Mouse (Mus musculus): ENCODE measurements around the gene Uqcr11. TPM values are rescaled to one million over a fixed set of nuclear protein-coding genes. Genes with fewer than 3 reads are reported as not detected.

Gene Uqcr11
- polyA plus RNA-seq, 1 experiment from 2014 or later = 593 TPM

- Histone ChIP-seq H3K9ac (no peak overlapping the region), H3K4me2 (no peak overlapping the region), H3K4me3 (no peak overlapping the region), H3K9me3 (replicated peaks) (no peaks in the 10 kb centered on the region), H3K36me3 (ENCODE audit: poor library complexity, severe bottlenecking) (no peaks in the 10 kb centered on the region), H3K27me3 (peaks cover 18% of the 10 kb centered on the region), H3K27ac (no peak overlapping the region), H3K4me1 (peaks cover 13% of the 10 kb centered on the region)
- ATAC-seq = no peak
Measured at GRCm38 (mm10) chr10:80440031-80440430, 33.4 kb upstream of the Uqcr11 start.

- H3K36me3 ChIP-seq (ENCODE audit: poor library complexity, severe bottlenecking) = no peaks in the 10 kb centered on the region
- H3K4me1 ChIP-seq = peaks cover 6% of the 10 kb centered on the region; the same call in 1 of the 2 replicates
- H3K4me3 ChIP-seq = no peak overlapping the region
- 77% methylated on average over 4 of the region's 4 CpGs for WGBS
- H3K27me3 ChIP-seq = peaks cover 2% of the 10 kb centered on the region; the same call in 1 of the 2 replicates
- H3K9me3 ChIP-seq (replicated peaks) = no peaks in the 10 kb centered on the region
- ATAC-seq = no peak
- H3K4me2 ChIP-seq = no peak overlapping the region
- peak overlapping the region; percentile 30; the same call in 1 of the 2 replicates for H3K9ac ChIP-seq
- no peak overlapping the region for H3K27ac ChIP-seq
Measured at GRCm38 (mm10) chr10:80437973-80438372, 31.3 kb upstream of the Uqcr11 start.

GRCm38 (mm10) chr10:80436276-80436675 is 29.6 kb upstream of the Uqcr11 start:
- Histone ChIP-seq H3K27ac (no peak overlapping the region), H3K4me2 (no peak overlapping the region), H3K4me3 (no peak overlapping the region)

GRCm38 (mm10) chr10:80435764-80436163 is 29.1 kb upstream of the Uqcr11 start:
- ATAC-seq = no peak
- Histone ChIP-seq H3K27ac (no peak overlapping the region), H3K9ac (0 out of 2 replicates have a peak overlapping the region, but pooled peaks have one; percentile 12)

More at GRCm38 (mm10) chr10:80436276-80436675, 29.6 kb upstream of the Uqcr11 start:
- Histone ChIP-seq H3K9me3 (replicated peaks) (no peaks in the 10 kb centered on the region), H3K36me3 (ENCODE audit: poor library complexity, severe bottlenecking) (no peaks in the 10 kb centered on the region), H3K4me1 (peaks cover 21% of the 10 kb centered on the region), H3K27me3 (no peaks in the 10 kb centered on the region; the same call in 1 of the 2 replicates), H3K9ac (no peak overlapping the region)
- WGBS = 11% methylated on average over 9 of the region's 9 CpGs
- no peak for ATAC-seq

GRCm38 (mm10) chr10:80434823-80435222 is 28.2 kb upstream of the Uqcr11 start:
- Histone ChIP-seq H3K4me3 (no peak overlapping the region), H3K9me3 (replicated peaks) (no peaks in the 10 kb centered on the region), H3K4me1 (peaks cover 35% of the 10 kb centered on the region), H3K27ac (no peak overlapping the region), H3K4me2 (0 out of 2 replicates have a peak overlapping the region, but pooled peaks have one; percentile 24), H3K36me3 (ENCODE audit: poor library complexity, severe bottlenecking) (peaks cover 12% of the 10 kb centered on the region), H3K27me3 (no peaks in the 10 kb centered on the region; the same call in 1 of the 2 replicates), H3K9ac (no peak overlapping the region)
- 83% methylated on average over 3 of the region's 3 CpGs for WGBS
- ATAC-seq = no peak

More at GRCm38 (mm10) chr10:80435764-80436163, 29.1 kb upstream of the Uqcr11 start:
- H3K27me3 ChIP-seq = no peaks in the 10 kb centered on the region; the same call in 1 of the 2 replicates
- no peaks in the 10 kb centered on the region for H3K9me3 ChIP-seq (replicated peaks)
- no peak overlapping the region for H3K4me2 ChIP-seq
- H3K36me3 ChIP-seq (ENCODE audit: poor library complexity, severe bottlenecking) = peaks cover 3% of the 10 kb centered on the region; the same call in 1 of the 2 replicates
- no peak overlapping the region for H3K4me3 ChIP-seq
- peaks cover 26% of the 10 kb centered on the region for H3K4me1 ChIP-seq
- WGBS = 35% methylated on average over 7 of the region's 7 CpGs

DNA sequence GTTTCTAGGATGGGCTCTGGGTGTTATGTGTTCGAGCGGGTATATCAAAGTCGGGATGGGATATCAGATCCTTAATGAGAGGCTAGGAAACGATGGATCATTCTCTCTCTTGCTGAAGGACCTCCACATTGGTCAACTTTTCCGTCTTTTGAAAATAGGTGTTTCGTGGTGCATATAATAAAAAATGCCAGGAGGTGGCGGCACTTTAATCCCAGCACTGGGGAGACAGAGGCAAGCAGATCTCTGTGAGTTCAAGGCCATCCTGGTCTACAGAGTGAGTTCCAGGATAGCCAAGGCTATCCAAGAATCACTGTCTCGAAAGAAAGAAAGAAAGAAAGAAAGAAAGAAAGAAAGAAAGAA is 27.6 kb upstream of the Uqcr11 start:
- Histone ChIP-seq H3K27me3 (no peaks in the 10 kb centered on the region; the same call in 1 of the 2 replicates), H3K4me2 (peak overlapping the region; percentile 24; the same call in 1 of the 2 replicates), H3K27ac (no peak overlapping the region), H3K9me3 (replicated peaks) (no peaks in the 10 kb centered on the region), H3K9ac (0 out of 2 replicates have a peak overlapping the region, but pooled peaks have one; percentile 99), H3K4me1 (peaks cover 38% of the 10 kb centered on the region), H3K4me3 (peak overlapping the region; percentile 93), H3K36me3 (ENCODE audit: poor library complexity, severe bottlenecking) (peaks cover 18% of the 10 kb centered on the region)
- 0 out of 2 replicates have a peak, but pooled peaks have one; percentile 7 for ATAC-seq
- WGBS = 13% methylated on average over 8 of the region's 8 CpGs

DNA sequence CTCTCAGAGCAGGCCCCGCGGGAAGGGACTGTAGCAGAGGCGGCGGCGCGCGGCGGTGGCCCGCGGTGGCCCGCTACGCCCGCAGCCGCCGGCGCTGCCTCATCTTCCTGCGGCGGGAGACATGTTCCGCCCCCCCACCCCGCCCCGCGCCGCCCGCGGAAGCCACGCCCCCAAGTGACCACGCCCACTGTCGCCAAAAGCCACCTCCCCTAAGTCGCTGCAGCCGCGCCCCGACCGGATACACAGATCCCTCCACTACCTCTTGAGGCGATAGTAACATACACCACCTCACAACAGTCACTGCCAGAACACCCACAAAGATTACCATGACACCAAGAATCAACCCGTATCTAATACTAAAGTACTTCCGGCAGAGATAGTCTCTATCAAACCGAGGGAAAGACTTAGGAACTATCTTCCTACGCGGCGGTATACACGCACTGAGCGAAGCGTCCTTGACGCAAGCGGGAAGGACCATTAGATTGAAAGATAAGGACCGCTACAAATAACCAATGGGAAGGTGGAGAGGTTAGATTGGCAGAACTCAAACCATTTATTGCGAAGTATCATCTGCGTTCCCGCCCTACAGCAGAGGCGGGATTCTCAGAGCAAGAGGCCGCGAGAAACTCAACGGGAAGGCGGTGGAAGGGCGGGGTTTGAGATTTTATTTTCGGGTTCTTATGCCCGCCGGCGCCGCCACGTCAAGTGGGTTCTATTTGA is 27.0 kb upstream of the Uqcr11 start, which contains the start of gene Tcf3:
Tcf3 (minus strand) TSS at position 135 of the 720 bp plus-strand sequence.
- Histone ChIP-seq H3K9ac (peak within 1 kb of the TSS; percentile 99), H3K9me3 (replicated peaks) (no peaks in the 10 kb centered on the region), H3K4me2 (peak within 1 kb of the TSS; percentile 77), H3K4me1 (peaks cover 38% of the 10 kb centered on the region), H3K4me3 (peak within 1 kb of the TSS; percentile 93), H3K36me3 (ENCODE audit: poor library complexity, severe bottlenecking) (peaks cover 24% of the 10 kb centered on the region), H3K27me3 (no peaks in the 10 kb centered on the region; the same call in 1 of the 2 replicates), H3K27ac (peak within 1 kb of the TSS; percentile 95)
- ATAC-seq = peak; percentile 95
- WGBS = under 1% methylated on average over 35 of the region's 61 CpGs

- under 1% methylated on average over 53 of the region's 60 CpGs for WGBS
- peaks cover 38% of the 10 kb centered on the region for H3K4me1 ChIP-seq
- no peaks in the 10 kb centered on the region for H3K9me3 ChIP-seq (replicated peaks)
- peak overlapping the region; percentile 99 for H3K9ac ChIP-seq
- peak overlapping the region; percentile 77 for H3K4me2 ChIP-seq
- ATAC-seq = peak; percentile 37; the same call in 1 of the 2 replicates
- H3K27me3 ChIP-seq = no peaks in the 10 kb centered on the region; the same call in 1 of the 2 replicates
- peaks cover 30% of the 10 kb centered on the region for H3K36me3 ChIP-seq (ENCODE audit: poor library complexity, severe bottlenecking)
- H3K27ac ChIP-seq = peak overlapping the region; percentile 95
- H3K4me3 ChIP-seq = peak overlapping the region; percentile 93
Measured at GRCm38 (mm10) chr10:80432936-80433512, 26.4 kb upstream of the Uqcr11 start.

DNA sequence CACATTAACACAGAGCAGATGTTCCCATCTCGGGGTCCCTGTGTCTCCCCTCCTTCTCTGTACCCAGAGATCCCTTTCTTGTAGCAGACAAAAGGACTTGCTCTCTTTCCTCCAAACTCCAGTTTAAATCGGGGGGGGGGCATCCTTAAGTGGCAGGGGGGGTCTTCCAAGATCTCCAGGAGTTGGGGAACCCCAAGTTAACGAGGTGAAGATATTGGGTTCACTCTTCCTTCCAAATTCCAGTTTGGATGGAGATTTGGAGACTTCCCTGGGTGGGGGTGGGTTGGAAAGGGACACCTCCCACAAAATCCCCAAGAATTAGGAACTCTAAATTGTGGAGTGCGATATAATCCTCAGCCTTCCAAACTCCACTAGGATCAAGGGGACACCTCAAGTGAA is 25.8 kb upstream of the Uqcr11 start:
- H3K36me3 ChIP-seq (ENCODE audit: poor library complexity, severe bottlenecking) = peaks cover 36% of the 10 kb centered on the region
- no peaks in the 10 kb centered on the region for H3K27me3 ChIP-seq
- H3K27ac ChIP-seq = peak overlapping the region; percentile 95
- ATAC-seq = no peak
- H3K9me3 ChIP-seq (replicated peaks) = no peaks in the 10 kb centered on the region
- peak overlapping the region; percentile 77 for H3K4me2 ChIP-seq
- WGBS = 3% methylated on average over 4 of the region's 4 CpGs
- peak overlapping the region; percentile 93 for H3K4me3 ChIP-seq
- peaks cover 38% of the 10 kb centered on the region for H3K4me1 ChIP-seq
- H3K9ac ChIP-seq = peak overlapping the region; percentile 99

DNA sequence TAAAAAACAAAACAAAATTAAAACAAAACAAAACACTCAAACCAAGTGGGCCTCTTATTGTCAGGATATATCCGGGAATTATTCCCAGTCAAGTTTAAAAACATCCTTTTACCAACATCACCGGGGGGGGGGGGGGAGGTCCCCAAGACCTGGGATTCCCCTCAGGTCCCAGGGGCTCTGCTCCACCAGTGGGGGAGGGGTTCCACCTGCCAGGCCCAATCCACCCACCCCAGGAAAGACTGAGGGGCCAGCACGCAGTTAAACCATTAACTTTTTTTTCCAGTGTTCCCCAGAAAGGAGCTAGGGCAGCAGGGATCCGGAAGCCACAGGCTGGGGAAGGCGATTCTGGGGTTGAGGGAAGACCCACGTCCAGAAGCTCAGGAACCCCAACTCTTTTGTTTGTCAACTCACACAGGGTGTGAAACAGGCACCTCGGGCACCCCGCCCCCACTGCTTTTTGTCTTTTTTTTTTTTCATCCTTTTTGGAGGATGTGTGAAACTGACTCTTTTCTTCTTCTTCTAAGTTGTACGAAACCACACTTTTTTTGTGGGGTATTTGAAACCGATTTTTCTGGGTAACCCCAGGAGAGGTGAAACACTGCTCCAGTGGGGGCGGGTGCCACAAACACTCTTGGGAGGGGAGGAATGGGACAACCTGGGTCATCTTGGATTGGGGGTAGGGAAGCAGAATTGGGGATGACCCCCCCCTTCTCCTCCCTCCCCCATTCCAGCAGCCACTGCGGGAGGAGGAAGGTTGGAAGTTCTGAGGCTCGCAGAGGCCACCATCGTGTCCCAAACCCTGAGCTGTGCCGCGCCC is 25.1 kb upstream of the Uqcr11 start:
- peak overlapping the region; percentile 95 for H3K27ac ChIP-seq
- no peak for ATAC-seq
- peak overlapping the region; percentile 99 for H3K9ac ChIP-seq
- peaks cover 43% of the 10 kb centered on the region for H3K36me3 ChIP-seq (ENCODE audit: poor library complexity, severe bottlenecking)
- no peaks in the 10 kb centered on the region for H3K9me3 ChIP-seq (replicated peaks)
- peak overlapping the region; percentile 77 for H3K4me2 ChIP-seq
- peak overlapping the region; percentile 93 for H3K4me3 ChIP-seq
- H3K4me1 ChIP-seq = peaks cover 38% of the 10 kb centered on the region
- WGBS = 15% methylated on average over 16 of the region's 16 CpGs
- no peaks in the 10 kb centered on the region for H3K27me3 ChIP-seq

- 74% methylated on average over 6 of the region's 8 CpGs for WGBS
- Histone ChIP-seq H3K36me3 (ENCODE audit: poor library complexity, severe bottlenecking) (peaks cover 56% of the 10 kb centered on the region), H3K9ac (no peak overlapping the region), H3K4me2 (peak overlapping the region; percentile 77), H3K27me3 (no peaks in the 10 kb centered on the region), H3K27ac (no peak overlapping the region), H3K4me1 (peaks cover 32% of the 10 kb centered on the region), H3K4me3 (no peak overlapping the region), H3K9me3 (replicated peaks) (peaks cover under 1% of the 10 kb centered on the region; the same call in 1 of the 2 replicates)
- ATAC-seq = no peak
Measured at GRCm38 (mm10) chr10:80430375-80430980, 23.8 kb upstream of the Uqcr11 start.

Measured in forebrain, embryonic 13.5 days (tissue).